Mouse (Mus musculus): ENCODE measurements around the gene Ldhal6b.
"Not testable (repeated sequence)": the region's sequence is repeated elsewhere in the genome, so short reads cannot be mapped to it uniquely, and the experiment has no call there.

Gene Ldhal6b

GRCm38 (mm10) chr17:5418545-5418944 is at the start of gene Ldhal6b:
Gene Ldhal6b (minus strand): TSS chr17:5418767.
- CTCF ChIA-PET = no interaction called here

GRCm38 (mm10) chr17:5467177-5467576 is 48.6 kb upstream of the Ldhal6b start:
- CTCF ChIA-PET = no interaction called here

GRCm38 (mm10) chr17:5466736-5467135 is 48.2 kb upstream of the Ldhal6b start:
- CTCF ChIA-PET = no interaction called here

- CTCF ChIA-PET = no interaction called here
Measured at GRCm38 (mm10) chr17:5463912-5464311, 45.3 kb upstream of the Ldhal6b start.

GRCm38 (mm10) chr17:5453657-5454056 is 35.1 kb upstream of the Ldhal6b start:
- CTCF ChIA-PET = no interaction called here

GRCm38 (mm10) chr17:5443751-5444150 is 25.2 kb upstream of the Ldhal6b start:
- CTCF ChIA-PET = no interaction called here

- CTCF ChIA-PET = no interaction called here
Measured at GRCm38 (mm10) chr17:5443260-5443659, 24.7 kb upstream of the Ldhal6b start.

GRCm38 (mm10) chr17:5442403-5442802 is 23.8 kb upstream of the Ldhal6b start:
- CTCF ChIA-PET = not testable (repeated sequence)

- CTCF ChIA-PET = interaction anchor here (0.6 to 1.0 kb wide), 7 partner anchors 80 to 536 kb away, joined by 3 to 6 read pairs (median 4); no protein-coding TSS in a partner anchor
Measured at GRCm38 (mm10) chr17:5440159-5440971, 21.8 kb upstream of the Ldhal6b start, which contains the start of gene Tmem242. Gene Tmem242 (minus strand): TSS chr17:5440259.

- CTCF ChIA-PET = interaction anchor here (1.0 kb wide), 1 partner anchor 95 kb away, joined by 3 read pairs; no protein-coding TSS in a partner anchor
Measured at GRCm38 (mm10) chr17:5439831-5440158, 21.2 kb upstream of the Ldhal6b start.

GRCm38 (mm10) chr17:5429772-5430133 is 11.2 kb upstream of the Ldhal6b start:
- CTCF ChIA-PET = interaction anchor here (0.7 to 1.1 kb wide), 3 partner anchors 158 to 304 kb away, joined by 3 to 5 read pairs (median 3); no protein-coding TSS in a partner anchor

GRCm38 (mm10) chr17:5429090-5429771 is 10.7 kb upstream of the Ldhal6b start:
- CTCF ChIA-PET = interaction anchor here (0.6 to 1.1 kb wide), 7 partner anchors 8 to 510 kb away, joined by 3 to 5 read pairs (median 3); no protein-coding TSS in a partner anchor

- CTCF ChIA-PET = no interaction called here
Measured at GRCm38 (mm10) chr17:5425204-5425603, 6.6 kb upstream of the Ldhal6b start.

GRCm38 (mm10) chr17:5424156-5424555 is 5.6 kb upstream of the Ldhal6b start:
- CTCF ChIA-PET = no interaction called here

- CTCF ChIA-PET = no interaction called here
Measured at GRCm38 (mm10) chr17:5421835-5422234, 3.3 kb upstream of the Ldhal6b start.

- CTCF ChIA-PET = no interaction called here
Measured at GRCm38 (mm10) chr17:5419771-5420518, 1.4 kb upstream of the Ldhal6b start.

- CTCF ChIA-PET = no interaction called here
Measured at GRCm38 (mm10) chr17:5419056-5419455, 489 bp upstream of the Ldhal6b start.

GRCm38 (mm10) chr17:5416518-5416917 is 2.0 kb downstream of the Ldhal6b start:
- CTCF ChIA-PET = interaction anchor here (0.5 kb wide), 2 partner anchors 14 to 19 kb away, joined by 3 read pairs; no protein-coding TSS in a partner anchor

GRCm38 (mm10) chr17:5414041-5414440 is 4.5 kb downstream of the Ldhal6b start:
- CTCF ChIA-PET = interaction anchor here (0.5 kb wide), 1 partner anchor 427 kb away, joined by 3 read pairs; no protein-coding TSS in a partner anchor

- CTCF ChIA-PET = no interaction called here
Measured at GRCm38 (mm10) chr17:5413350-5413749, 5.2 kb downstream of the Ldhal6b start.

- CTCF ChIA-PET = no interaction called here
Measured at GRCm38 (mm10) chr17:5412740-5413139, 5.8 kb downstream of the Ldhal6b start.

- CTCF ChIA-PET = no interaction called here
Measured at GRCm38 (mm10) chr17:5412301-5412700, 6.3 kb downstream of the Ldhal6b start.
